Mouse (Mus musculus): ENCODE data around the gene Lyzl6. TPM values are rescaled to one million over a fixed set of nuclear protein-coding genes. Genes with fewer than 3 reads are reported as not detected.

The Lyzl6 gene
- polyA plus RNA-seq, 1 experiment, result not detected

- TF ChIP-seq GATA1 (IDR thresholded peaks at IDR 0.05; ENCODE audit: low read length), result no peak
Measured at GRCm38 (mm10) chr11:103649301-103649982, 10.8 kb upstream of the Lyzl6 start, which contains the start of gene Rprml. Rprml (plus strand) TSS chr11:103649570.

GRCm38 (mm10) chr11:103648656-103649055, 10.0 kb upstream of the Lyzl6 start:
- TF ChIP-seq GATA1 (IDR thresholded peaks at IDR 0.05; ENCODE audit: low read length), result no peak

GRCm38 (mm10) chr11:103647921-103648620, 9.4 kb upstream of the Lyzl6 start:
- no peak for TF ChIP-seq GATA1 (IDR thresholded peaks at IDR 0.05; ENCODE audit: low read length)

GRCm38 (mm10) chr11:103646301-103646700, 7.6 kb upstream of the Lyzl6 start:
- no peak for TF ChIP-seq GATA1 (IDR thresholded peaks at IDR 0.05; ENCODE audit: low read length)

GRCm38 (mm10) chr11:103645731-103646130, 7.0 kb upstream of the Lyzl6 start:
- no peak for TF ChIP-seq GATA1 (IDR thresholded peaks at IDR 0.05; ENCODE audit: low read length)

GRCm38 (mm10) chr11:103643211-103643610, 4.5 kb upstream of the Lyzl6 start:
- TF ChIP-seq GATA1 (IDR thresholded peaks at IDR 0.05; ENCODE audit: low read length), result no peak

GRCm38 (mm10) chr11:103639407-103639946, 787 bp upstream of the Lyzl6 start:
- no peak for TF ChIP-seq GATA1 (IDR thresholded peaks at IDR 0.05; ENCODE audit: low read length)

GRCm38 (mm10) chr11:103636261-103636660, 2.4 kb downstream of the Lyzl6 start:
- TF ChIP-seq GATA1 (IDR thresholded peaks at IDR 0.05; ENCODE audit: low read length), result no peak

GRCm38 (mm10) chr11:103635481-103635880, 3.2 kb downstream of the Lyzl6 start:
- no peak for TF ChIP-seq GATA1 (IDR thresholded peaks at IDR 0.05; ENCODE audit: low read length)

- no peak for TF ChIP-seq GATA1 (IDR thresholded peaks at IDR 0.05; ENCODE audit: low read length)
Measured at GRCm38 (mm10) chr11:103634806-103635205, 3.9 kb downstream of the Lyzl6 start.

GRCm38 (mm10) chr11:103627453-103627852, 11.2 kb downstream of the Lyzl6 start:
- TF ChIP-seq GATA1 (IDR thresholded peaks at IDR 0.05; ENCODE audit: low read length), result no peak

GRCm38 (mm10) chr11:103621040-103621439, 17.6 kb downstream of the Lyzl6 start, which contains the start of gene Gm884:
Gm884 (minus strand) TSS chr11:103621140.
- no peak for TF ChIP-seq GATA1 (IDR thresholded peaks at IDR 0.05; ENCODE audit: low read length)

- no peak for TF ChIP-seq GATA1 (IDR thresholded peaks at IDR 0.05; ENCODE audit: low read length)
Measured at GRCm38 (mm10) chr11:103610772-103611171, 27.9 kb downstream of the Lyzl6 start.

GRCm38 (mm10) chr11:103606611-103607010, 32.1 kb downstream of the Lyzl6 start:
- TF ChIP-seq GATA1 (IDR thresholded peaks at IDR 0.05; ENCODE audit: low read length), result no peak

Other genes with a start within 250 kb of the Lyzl6 start
- 12.0 and 15.2 TPM in 2 replicates for gene Plekhm1, start 226.2 kb downstream of the Lyzl6 start, polyA plus RNA-seq (2012)
- gene Lrrc37a, start 134.3 kb downstream of the Lyzl6 start, polyA plus RNA-seq (2012), result not detected in 2 replicates
- not detected in 2 replicates for gene Gm884, start 17.8 kb downstream of the Lyzl6 start, polyA plus RNA-seq (2012)
- gene Rprml, start 10.7 kb upstream of the Lyzl6 start, polyA plus RNA-seq (2012), result not detected in 2 replicates
- 7.6 and 15.4 TPM in 2 replicates for gene Gosr2, start 59.0 kb upstream of the Lyzl6 start, polyA plus RNA-seq (2012)
- not detected in 2 replicates for gene Wnt9b, start 110.9 kb upstream of the Lyzl6 start, polyA plus RNA-seq (2012)
- gene Wnt3, start 135.3 kb upstream of the Lyzl6 start, polyA plus RNA-seq (2012), result not detected in 2 replicates

Measured in G1E-ER4 (cell line).